Mouse (Mus musculus) embryonic facial prominence, embryonic 13.5 days (tissue): ENCODE measurements at regions not wholly inside any gene's neighbourhood (a gene's known extent, or its start where the extent isn't known, plus 50 kb on each side); places are given as distances from the start of the nearest gene placed in this dataset.
A peak's percentile ranks its signal among the peaks of the same experiment; 100 is the strongest.

ENCODE experiments used
- ATAC-seq: fragments of 200-750 bp; cut with Nextera tagmentation; 2 replicates; pipeline ENCODE4 v1.8.0; 2017; ENCODE audit warnings: low read depth; ENCODE audit not compliant: insufficient number of reproducible peaks, insufficient read depth, low FRiP score, low TSS enrichment
- H3K27ac ChIP-seq: fragments of 300-500 bp; sonication (generic); 2 replicates; pipeline ENCODE4 v1.5.1; 2015; ENCODE audit warnings: moderate library complexity, mild to moderate bottlenecking, inconsistent platforms
- H3K27me3 ChIP-seq: fragments of 300-500 bp; sonication (generic); 2 replicates; pipeline ENCODE4 v1.6.1; 2015; ENCODE audit warnings: mild to moderate bottlenecking, inconsistent platforms
- H3K36me3 ChIP-seq: fragments of 300-500 bp; sonication (generic); 2 replicates; pipeline ENCODE4 v1.6.1; 2015; ENCODE audit warnings: mild to moderate bottlenecking, inconsistent platforms
- H3K4me1 ChIP-seq: fragments of 300-500 bp; sonication (generic); 2 replicates; pipeline ENCODE4 v1.6.1; 2015; ENCODE audit warnings: inconsistent platforms
- H3K4me2 ChIP-seq: fragments of 300-500 bp; sonication (generic); 2 replicates; pipeline ENCODE4 v1.6.1; 2015; ENCODE audit warnings: moderate library complexity, mild to moderate bottlenecking, inconsistent platforms
- H3K4me3 ChIP-seq: fragments of 300-500 bp; sonication (generic); 2 replicates; pipeline ENCODE4 v1.5.1; 2015; ENCODE audit warnings: mild to moderate bottlenecking, inconsistent platforms
- H3K9ac ChIP-seq: fragments of 300-500 bp; sonication (generic); 2 replicates; pipeline ENCODE4 v1.6.1; 2015; ENCODE audit warnings: mild to moderate bottlenecking, inconsistent platforms
- H3K9me3 ChIP-seq: fragments of 300-500 bp; sonication (generic); 2 replicates; pipeline ENCODE4 v1.6.1; 2016; ENCODE audit warnings: inconsistent platforms
- WGBS: fragments of 180-500 bp; shearing (Covaris S2); methylation state at CpG from one replicate; pipeline ENCODE4 v1.1.7; 2015; ENCODE audit warnings: mixed read lengths; 5-methylcytosine and 5-hydroxymethylcytosine counted together

DNA sequence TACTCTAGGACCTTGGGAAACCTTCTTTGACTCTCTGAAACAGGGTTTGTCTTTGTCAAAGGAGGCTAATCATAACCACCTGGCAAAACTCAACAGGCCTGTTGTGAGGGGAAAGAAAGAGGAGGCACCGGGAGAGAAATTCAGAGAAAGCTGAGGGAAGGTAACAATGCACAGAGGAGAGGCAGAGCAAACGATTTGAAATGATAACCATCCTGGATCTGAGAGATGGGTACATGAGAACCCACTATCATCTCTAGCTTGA is 108.3 kb upstream of the Zfp703 start:
- no peak overlapping the region for H3K4me2 ChIP-seq
- H3K4me1 ChIP-seq: peaks cover 16% of the 10 kb centered on the region
- no peaks in the 10 kb centered on the region for H3K27me3 ChIP-seq
- H3K27ac ChIP-seq: peak overlapping the region; percentile 62; the same call in 1 of the 2 replicates
- H3K9me3 ChIP-seq: peaks cover 7% of the 10 kb centered on the region; the same call in 1 of the 2 replicates
- 0 out of 2 replicates have a peak overlapping the region, but pooled peaks have one; percentile 21 for H3K9ac ChIP-seq
- no peak for ATAC-seq
- H3K4me3 ChIP-seq: no peak overlapping the region
- WGBS: 28% methylated on average over 2 of the region's 2 CpGs
- no peaks in the 10 kb centered on the region for H3K36me3 ChIP-seq

DNA sequence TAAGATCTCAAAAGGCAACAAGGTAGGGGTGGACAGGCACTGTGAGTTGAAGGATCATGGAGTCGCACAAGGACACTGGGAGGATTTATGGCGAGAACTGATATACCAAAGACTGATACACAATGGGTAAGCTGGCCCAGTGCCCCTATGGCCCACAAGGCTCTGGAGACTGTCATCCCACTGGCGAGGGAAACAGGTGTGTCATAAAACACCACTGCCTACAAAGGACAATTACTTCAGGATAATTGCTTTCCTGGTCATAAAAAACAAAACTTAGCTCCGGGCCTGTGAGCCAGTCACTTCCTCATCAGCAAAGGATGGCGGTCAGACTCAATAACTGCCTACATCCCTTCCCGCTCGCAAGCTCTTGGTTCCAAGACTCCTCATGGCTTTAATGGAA is 105.3 kb upstream of the Zfp703 start:
- Histone ChIP-seq H3K36me3 (no peaks in the 10 kb centered on the region), H3K4me2 (no peak overlapping the region), H3K9ac (no peak overlapping the region), H3K4me1 (peaks cover 16% of the 10 kb centered on the region), H3K4me3 (no peak overlapping the region), H3K27ac (no peak overlapping the region), H3K9me3 (peaks cover 7% of the 10 kb centered on the region; the same call in 1 of the 2 replicates), H3K27me3 (no peaks in the 10 kb centered on the region)
- WGBS: 90% methylated on average over 7 of the region's 7 CpGs
- no peak for ATAC-seq

DNA sequence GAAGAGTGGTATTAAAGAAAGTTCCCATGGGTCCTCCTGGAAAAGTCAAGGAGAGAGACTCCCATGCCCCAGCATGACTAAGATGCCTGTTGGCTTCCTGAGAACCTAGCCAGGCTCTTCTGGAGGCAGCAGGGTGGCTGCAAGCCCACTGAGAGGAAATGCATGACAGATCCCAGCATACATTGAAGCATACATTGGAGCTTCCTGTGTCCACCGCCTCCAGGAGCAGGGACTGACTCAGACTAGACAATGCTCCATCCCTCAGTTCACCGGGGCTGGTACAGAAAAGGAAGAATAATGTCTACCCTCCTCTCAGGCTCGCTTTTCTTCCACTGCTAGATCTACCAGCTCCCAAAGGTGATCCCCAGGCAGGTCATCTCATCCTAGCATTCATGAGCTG is 104.7 kb upstream of the Zfp703 start:
- H3K27ac ChIP-seq: no peak overlapping the region
- no peaks in the 10 kb centered on the region for H3K36me3 ChIP-seq
- no peak overlapping the region for H3K9ac ChIP-seq
- no peak overlapping the region for H3K4me2 ChIP-seq
- H3K27me3 ChIP-seq: no peaks in the 10 kb centered on the region
- H3K4me3 ChIP-seq: no peak overlapping the region
- ATAC-seq: no peak
- WGBS: 80% methylated on average over 3 of the region's 3 CpGs
- H3K4me1 ChIP-seq: peaks cover 16% of the 10 kb centered on the region
- peaks cover 7% of the 10 kb centered on the region; the same call in 1 of the 2 replicates for H3K9me3 ChIP-seq

DNA sequence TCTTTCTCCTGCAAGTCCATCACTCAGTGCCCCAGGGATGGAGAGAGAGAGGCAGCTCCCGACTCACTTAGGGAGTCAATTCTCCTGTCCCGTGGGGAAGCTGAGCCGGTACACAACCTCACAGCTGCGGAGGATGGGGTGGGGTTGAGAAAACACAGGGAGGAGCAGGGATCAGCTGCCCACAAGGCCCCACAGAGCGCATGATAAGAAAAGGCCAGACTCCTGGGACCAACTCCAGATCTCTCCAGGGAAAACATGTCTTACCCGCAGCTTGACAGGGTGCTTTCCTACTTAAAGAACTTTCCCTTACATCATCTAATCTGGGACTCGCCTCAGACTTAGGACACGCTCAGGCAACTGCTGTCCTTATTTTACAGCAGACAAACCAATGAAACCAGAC is 104.3 kb upstream of the Zfp703 start:
- no peaks in the 10 kb centered on the region for H3K27me3 ChIP-seq
- H3K36me3 ChIP-seq: no peaks in the 10 kb centered on the region
- WGBS: 69% methylated on average over 8 of the region's 8 CpGs
- no peak overlapping the region for H3K27ac ChIP-seq
- H3K4me1 ChIP-seq: peaks cover 13% of the 10 kb centered on the region
- H3K9me3 ChIP-seq: peaks cover 7% of the 10 kb centered on the region; the same call in 1 of the 2 replicates
- no peak overlapping the region for H3K4me2 ChIP-seq
- no peak overlapping the region for H3K4me3 ChIP-seq
- no peak overlapping the region for H3K9ac ChIP-seq
- no peak for ATAC-seq

DNA sequence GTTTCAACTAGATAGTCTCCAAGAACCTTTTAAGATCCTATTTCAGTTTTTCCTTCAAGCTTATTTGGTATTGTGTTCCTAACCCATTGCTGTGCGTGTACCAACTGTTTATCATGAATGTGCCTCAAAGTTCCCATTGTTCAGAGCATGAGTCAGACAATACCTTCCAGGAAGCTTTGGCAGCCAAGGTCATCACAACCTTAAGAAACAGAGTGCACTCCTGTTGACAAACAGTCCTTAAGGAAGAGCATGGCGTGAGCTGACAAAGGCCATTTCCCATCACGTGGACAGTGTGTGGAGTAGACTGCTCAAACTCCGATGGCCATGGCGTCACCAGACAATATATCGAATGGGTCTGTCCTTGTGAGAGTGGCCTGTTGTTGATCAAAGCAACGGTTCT is 96.9 kb upstream of the Zfp703 start:
- Histone ChIP-seq H3K4me2 (no peak overlapping the region), H3K4me3 (no peak overlapping the region), H3K9me3 (no peaks in the 10 kb centered on the region), H3K4me1 (peaks cover 22% of the 10 kb centered on the region), H3K27ac (no peak overlapping the region), H3K27me3 (peaks cover 3% of the 10 kb centered on the region), H3K9ac (no peak overlapping the region), H3K36me3 (no peaks in the 10 kb centered on the region)
- 78% methylated on average over 7 of the region's 7 CpGs for WGBS
- no peak for ATAC-seq

DNA sequence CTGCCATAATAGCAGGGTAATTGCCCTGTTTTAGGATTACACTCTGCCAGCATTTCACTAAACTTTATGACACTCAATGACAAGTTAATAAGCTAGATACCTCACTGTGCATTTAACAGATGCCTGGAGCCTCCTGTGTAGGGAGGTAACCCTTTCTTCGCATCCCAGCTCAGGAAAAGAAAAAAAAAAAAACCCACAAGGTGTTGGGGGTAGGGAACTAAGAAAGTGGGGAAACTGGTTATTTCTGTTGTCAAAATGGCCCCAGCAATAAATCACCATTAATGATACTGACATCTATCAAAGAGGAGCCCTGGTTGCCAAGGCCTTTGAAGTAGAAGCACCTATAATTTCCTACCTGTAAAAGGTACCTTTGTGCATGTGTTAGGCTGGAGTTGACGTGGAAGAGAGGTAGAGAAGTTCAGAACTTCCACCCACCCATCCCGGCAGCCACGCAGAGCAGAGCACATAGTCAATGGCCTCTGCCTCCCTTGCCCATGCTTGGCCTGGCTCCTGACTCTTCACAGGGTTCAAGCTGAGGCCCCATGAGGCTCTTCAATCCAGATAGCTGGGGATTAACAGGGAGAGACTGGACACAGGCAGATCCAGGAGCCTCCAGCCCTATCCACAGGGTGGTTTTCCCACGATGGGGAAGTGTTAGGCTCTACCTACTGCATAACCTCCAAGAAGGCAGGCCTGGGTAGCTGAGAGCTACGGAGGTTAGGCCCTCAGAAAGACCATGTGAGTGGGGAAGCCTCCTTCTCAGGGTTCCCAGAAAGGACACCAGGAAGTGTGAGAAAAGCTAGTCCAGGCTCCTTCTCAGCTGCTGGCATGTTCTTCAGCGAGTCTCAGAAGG is 95.6 kb upstream of the Zfp703 start:
- Histone ChIP-seq H3K27me3 (peaks cover 7% of the 10 kb centered on the region), H3K4me3 (no peak overlapping the region), H3K9ac (no peak overlapping the region), H3K27ac (no peak overlapping the region), H3K36me3 (no peaks in the 10 kb centered on the region), H3K4me1 (peaks cover 22% of the 10 kb centered on the region), H3K9me3 (no peaks in the 10 kb centered on the region), H3K4me2 (no peak overlapping the region)
- 70% methylated on average over 7 of the region's 7 CpGs for WGBS
- ATAC-seq: no peak

DNA sequence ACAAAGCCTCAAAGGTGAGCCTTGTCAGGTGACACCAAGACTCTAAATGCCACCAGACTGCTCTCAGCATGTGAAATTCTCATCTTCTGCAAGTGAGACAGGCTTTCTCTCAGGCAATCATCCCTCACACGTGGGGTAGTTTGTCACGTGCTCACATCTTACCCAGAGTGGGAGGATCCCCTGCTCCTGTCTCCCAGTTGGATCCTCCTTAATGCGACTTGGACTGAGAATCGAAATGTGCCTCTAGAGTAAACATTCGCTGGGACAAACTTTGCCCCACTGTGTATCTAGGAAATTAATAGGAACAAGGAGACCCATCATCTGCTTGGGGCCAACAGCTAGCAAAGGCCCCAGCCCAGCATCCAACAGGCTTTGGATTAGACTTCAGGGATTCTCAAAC is 94.5 kb upstream of the Zfp703 start:
- peaks cover 7% of the 10 kb centered on the region for H3K27me3 ChIP-seq
- 81% methylated on average over 5 of the region's 5 CpGs for WGBS
- H3K9ac ChIP-seq: no peak overlapping the region
- H3K4me1 ChIP-seq: peaks cover 29% of the 10 kb centered on the region
- H3K9me3 ChIP-seq: no peaks in the 10 kb centered on the region
- no peak overlapping the region for H3K4me3 ChIP-seq
- no peak overlapping the region for H3K27ac ChIP-seq
- no peak overlapping the region for H3K4me2 ChIP-seq
- no peak for ATAC-seq
- no peaks in the 10 kb centered on the region for H3K36me3 ChIP-seq

DNA sequence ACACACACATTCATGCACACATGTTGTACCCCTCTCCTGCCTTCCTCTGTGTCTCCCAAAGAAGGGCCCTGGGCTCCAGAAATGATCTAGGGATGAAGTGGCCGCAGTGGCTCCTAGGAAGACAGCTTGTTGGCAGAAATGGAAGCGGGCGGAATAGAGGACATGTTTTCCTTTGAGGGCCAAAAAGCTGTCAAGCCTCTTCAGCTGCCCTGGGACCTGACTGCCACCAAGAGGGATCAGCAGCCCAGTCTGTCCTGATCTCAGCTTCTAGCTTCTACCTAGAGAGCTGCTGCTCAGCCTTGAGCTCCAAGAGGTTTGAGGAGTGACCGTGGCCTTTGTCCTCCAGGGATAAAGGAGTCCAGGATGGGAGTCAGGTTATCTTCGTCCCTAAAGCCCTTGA is 93.8 kb upstream of the Zfp703 start:
- ATAC-seq: no peak
- peaks cover 7% of the 10 kb centered on the region for H3K27me3 ChIP-seq
- WGBS: 87% methylated on average over 5 of the region's 5 CpGs
- peaks cover 36% of the 10 kb centered on the region for H3K4me1 ChIP-seq
- no peak overlapping the region for H3K4me3 ChIP-seq
- no peak overlapping the region for H3K9ac ChIP-seq
- H3K36me3 ChIP-seq: no peaks in the 10 kb centered on the region
- no peak overlapping the region for H3K27ac ChIP-seq
- no peaks in the 10 kb centered on the region for H3K9me3 ChIP-seq
- H3K4me2 ChIP-seq: no peak overlapping the region

DNA sequence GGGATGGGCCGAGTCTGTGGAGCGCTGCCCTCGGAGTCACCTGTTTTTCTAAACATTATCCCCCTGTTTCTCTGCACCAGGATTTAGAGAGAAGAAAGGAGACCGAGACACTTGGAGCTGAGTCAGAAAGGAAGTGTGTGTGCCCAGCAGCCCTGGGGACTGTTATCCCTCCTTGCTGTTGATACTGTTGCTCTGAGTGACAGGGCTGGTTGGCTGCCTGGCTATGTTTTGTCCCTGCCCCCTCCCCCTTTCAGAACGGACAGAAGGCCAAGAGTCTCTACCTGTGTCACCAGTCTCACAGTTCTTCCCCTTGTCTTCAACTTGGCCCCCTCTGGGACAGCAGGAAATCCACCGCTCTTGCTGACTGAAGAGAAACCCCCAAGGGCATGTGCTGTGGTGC is 93.4 kb upstream of the Zfp703 start:
- no peak overlapping the region for H3K4me3 ChIP-seq
- H3K4me1 ChIP-seq: peaks cover 36% of the 10 kb centered on the region
- no peaks in the 10 kb centered on the region for H3K36me3 ChIP-seq
- 56% methylated on average over 6 of the region's 6 CpGs for WGBS
- H3K9me3 ChIP-seq: no peaks in the 10 kb centered on the region
- H3K27ac ChIP-seq: no peak overlapping the region
- no peak overlapping the region for H3K9ac ChIP-seq
- H3K27me3 ChIP-seq: peaks cover 7% of the 10 kb centered on the region
- ATAC-seq: no peak
- no peak overlapping the region for H3K4me2 ChIP-seq

DNA sequence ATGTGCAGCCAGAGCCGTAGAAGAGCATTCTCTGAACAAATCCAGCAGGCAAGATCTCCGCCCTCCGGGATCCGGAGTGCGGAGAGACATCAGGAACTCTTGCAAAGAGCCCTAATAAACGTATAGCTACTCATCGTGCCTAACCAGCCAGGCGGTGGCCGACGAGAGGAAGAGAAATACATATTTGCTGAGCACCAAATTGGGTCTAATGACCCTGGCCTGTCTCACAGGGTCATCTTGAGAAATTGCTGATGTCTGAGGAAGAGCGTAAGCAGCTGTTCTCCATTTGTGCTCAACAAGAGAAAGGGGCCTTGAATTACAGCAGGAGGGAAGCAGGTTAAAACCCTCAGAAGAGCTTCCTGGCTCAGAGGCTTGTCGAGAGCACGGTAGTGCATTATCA is 92.8 kb upstream of the Zfp703 start:
- Histone ChIP-seq H3K4me2 (peak overlapping the region; percentile 16; the same call in 1 of the 2 replicates), H3K4me3 (no peak overlapping the region), H3K36me3 (no peaks in the 10 kb centered on the region), H3K4me1 (peaks cover 38% of the 10 kb centered on the region), H3K27ac (no peak overlapping the region), H3K27me3 (peaks cover 7% of the 10 kb centered on the region), H3K9me3 (no peaks in the 10 kb centered on the region), H3K9ac (no peak overlapping the region)
- ATAC-seq: no peak
- WGBS: 40% methylated on average over 13 of the region's 13 CpGs

DNA sequence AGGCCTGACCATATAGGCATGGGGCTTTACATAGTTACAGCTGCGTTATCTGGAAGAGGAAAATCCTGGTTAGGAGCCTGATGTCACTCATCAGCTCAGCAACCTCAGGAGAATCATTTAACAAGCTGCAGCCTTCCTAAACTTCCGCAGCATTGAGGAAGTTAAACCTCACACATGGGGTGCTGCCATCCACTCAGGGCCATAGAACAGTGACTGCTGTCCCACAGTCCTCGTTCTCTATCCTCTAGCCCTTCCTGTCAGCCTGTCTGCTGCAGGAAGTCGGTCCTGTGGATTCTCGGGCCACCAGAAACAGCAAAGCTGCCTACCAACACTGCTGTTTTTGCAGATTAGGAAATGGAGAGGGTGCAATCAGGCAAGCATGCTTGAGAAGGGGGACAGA is 91.8 kb upstream of the Zfp703 start:
- ATAC-seq: no peak
- no peaks in the 10 kb centered on the region for H3K9me3 ChIP-seq
- H3K4me2 ChIP-seq: no peak overlapping the region
- no peak overlapping the region for H3K27ac ChIP-seq
- peaks cover 34% of the 10 kb centered on the region for H3K4me1 ChIP-seq
- no peak overlapping the region for H3K9ac ChIP-seq
- H3K4me3 ChIP-seq: no peak overlapping the region
- peaks cover 7% of the 10 kb centered on the region for H3K27me3 ChIP-seq
- no peaks in the 10 kb centered on the region for H3K36me3 ChIP-seq
- WGBS: 84% methylated on average over 5 of the region's 5 CpGs

DNA sequence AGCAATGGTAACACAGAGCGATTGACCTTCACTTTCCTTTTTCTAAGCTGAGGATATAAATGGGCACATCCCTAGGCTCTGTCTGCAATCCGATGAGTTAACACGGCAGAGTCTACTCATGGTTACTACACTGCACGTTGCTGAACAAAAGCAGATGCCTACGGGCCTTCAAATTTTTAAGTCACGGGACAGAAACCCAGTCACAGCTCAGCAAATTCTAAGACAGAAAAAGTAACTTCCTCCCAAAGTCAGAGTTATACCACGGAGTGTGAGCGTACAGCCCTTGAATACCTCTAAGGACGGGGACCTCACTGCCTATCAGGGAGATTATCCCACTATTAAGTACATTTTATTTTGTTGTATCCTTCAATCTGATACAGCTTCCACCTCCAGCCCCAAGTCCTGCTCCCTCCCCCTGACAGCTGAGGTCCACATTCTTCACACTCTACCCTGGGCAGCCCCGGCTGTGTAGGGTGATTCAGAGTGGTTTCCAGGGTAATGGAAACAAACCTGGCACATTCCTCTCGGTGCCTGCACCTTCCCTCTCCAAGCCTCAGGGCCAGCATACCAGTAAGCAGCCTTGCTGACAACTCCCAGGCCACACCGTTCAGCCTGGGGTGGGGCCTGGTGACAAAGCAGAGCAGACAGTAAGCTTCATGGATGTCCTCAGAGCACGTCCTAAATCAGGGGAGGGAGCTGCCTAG is 90.2 kb upstream of the Zfp703 start:
- H3K27ac ChIP-seq: no peak overlapping the region
- 62% methylated on average over 13 of the region's 13 CpGs for WGBS
- no peak overlapping the region for H3K9ac ChIP-seq
- no peaks in the 10 kb centered on the region for H3K9me3 ChIP-seq
- peaks cover 30% of the 10 kb centered on the region for H3K4me1 ChIP-seq
- H3K27me3 ChIP-seq: peaks cover 7% of the 10 kb centered on the region
- no peak for ATAC-seq
- H3K4me2 ChIP-seq: no peak overlapping the region
- H3K36me3 ChIP-seq: no peaks in the 10 kb centered on the region
- no peak overlapping the region for H3K4me3 ChIP-seq
